ENCODE assay signal across 11 mouse cellular contexts in the genomic region with DNA sequence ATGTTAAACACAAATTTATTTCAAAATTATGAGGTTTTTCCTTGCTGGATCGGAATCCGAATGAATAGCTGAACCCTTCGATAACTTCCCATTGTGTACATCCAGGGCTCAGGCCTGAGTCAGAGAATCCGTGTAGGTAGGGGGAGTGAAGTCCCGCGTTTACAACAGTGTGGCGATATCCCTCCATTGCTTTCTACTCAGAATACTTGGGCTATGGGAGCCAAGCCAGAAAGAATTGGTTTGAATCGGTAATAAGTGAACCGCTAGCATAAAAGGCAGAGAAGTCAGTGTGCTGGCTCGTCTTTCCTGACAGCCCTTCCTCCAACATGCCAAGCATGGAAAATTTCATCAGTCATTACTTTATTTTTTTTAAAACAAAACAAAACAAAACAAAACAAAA.
A peak's percentile ranks its signal among the peaks of the same experiment; 100 is the strongest.
DNase-seq lines count a peak whose midpoint lies in the region; ATAC-seq and TF ChIP-seq lines count a peak whose summit lies in the region.
"Had no signal": no experiment of that assay in that cellular context is flagged by ENCODE, and none has a peak within 500 bp of the region (broad histone marks: within the 10 kb centered on the region; RNA-seq: fewer than 3 reads in every experiment).

No protein-coding gene starts in this region.

- no peak for TF ChIP-seq POLR2A in cerebellum, adult 2 months (IDR thresholded peaks at IDR 0.05; ENCODE audit: borderline replicate concordance, insufficient read depth, low read length)

- WGBS in hindbrain, embryonic 10.5 days, result 83% methylated on average over 10 of the region's 10 CpGs
- 54% methylated on average over 10 of the region's 10 CpGs for WGBS in hindbrain, postnatal 0 days
- WGBS in embryonic facial prominence, embryonic 10.5 days, result 79% methylated on average over 10 of the region's 10 CpGs
- WGBS in limb, embryonic 15.5 days, result 33% methylated on average over 10 of the region's 10 CpGs
- 75% methylated on average over 10 of the region's 10 CpGs for WGBS in cerebellum, adult 2 months

- H3K4me3 ChIP-seq in hindbrain, embryonic 10.5 days, result no peak overlapping the region
- H3K4me3 ChIP-seq in hindbrain, postnatal 0 days (ENCODE audit: low read length), result no peak overlapping the region
- no peak overlapping the region for H3K4me3 ChIP-seq in embryonic facial prominence, embryonic 10.5 days
- no peak overlapping the region for H3K4me3 ChIP-seq in limb, embryonic 15.5 days
- H3K4me3 ChIP-seq in cerebellum, adult 2 months (replicated peaks; ENCODE audit: insufficient read depth, low read depth, low read length), result no peak overlapping the region
- H3K4me3 ChIP-seq: forebrain, embryonic 15.5 days; neural tube, embryonic 13.5 days had no signal

- no peaks in the 10 kb centered on the region for H3K9me3 ChIP-seq in hindbrain, embryonic 10.5 days
- no peaks in the 10 kb centered on the region for H3K9me3 ChIP-seq in hindbrain, postnatal 0 days (ENCODE audit: low read length)
- no peaks in the 10 kb centered on the region for H3K9me3 ChIP-seq in embryonic facial prominence, embryonic 10.5 days
- no peaks in the 10 kb centered on the region for H3K9me3 ChIP-seq in limb, embryonic 15.5 days
- H3K9me3 ChIP-seq: forebrain, embryonic 15.5 days; neural tube, embryonic 13.5 days had no signal

- TF ChIP-seq CTCF in hindbrain, postnatal 0 days (IDR thresholded peaks at IDR 0.05; ENCODE audit: low read depth), result no peak
- TF ChIP-seq CTCF in cerebellum, adult 2 months (IDR thresholded peaks at IDR 0.05; ENCODE audit: borderline replicate concordance, insufficient read depth, low read depth, low read length), result no peak

- DNase-seq in hindbrain, embryonic 10.5 days (ENCODE audit: low spot score), result no peak
- DNase-seq in hindbrain, postnatal 0 days (ENCODE audit: low spot score), result no peak
- DNase-seq in 3T3-L1 (ENCODE audit: low read depth, low spot score), result peak; percentile 65
- no peak for DNase-seq in embryonic facial prominence, embryonic 10.5 days (ENCODE audit: low spot score)
- DNase-seq in layer of hippocampus, adult 18-20 months (ENCODE audit: low spot score in 2 of 2), result no peak
- no peak for DNase-seq in cerebellum, adult 2 months
- DNase-seq: heart, postnatal 10 days had no signal

- H3K27me3 ChIP-seq in hindbrain, embryonic 10.5 days (ENCODE audit: insufficient read depth, poor library complexity, severe bottlenecking), result no peaks in the 10 kb centered on the region
- H3K27me3 ChIP-seq in hindbrain, postnatal 0 days (ENCODE audit: insufficient read depth, low read length), result no peaks in the 10 kb centered on the region
- no peaks in the 10 kb centered on the region for H3K27me3 ChIP-seq in embryonic facial prominence, embryonic 10.5 days (replicated peaks; ENCODE audit: low read depth, poor library complexity, severe bottlenecking)
- H3K27me3 ChIP-seq in limb, embryonic 15.5 days, result no peaks in the 10 kb centered on the region
- no peaks in the 10 kb centered on the region for H3K27me3 ChIP-seq in cerebellum, adult 2 months (ENCODE audit: control insufficient read depth, insufficient read depth, low read length)
- H3K27me3 ChIP-seq: forebrain, embryonic 15.5 days; neural tube, embryonic 13.5 days had no signal

- no peak overlapping the region for H3K4me2 ChIP-seq in hindbrain, postnatal 0 days (ENCODE audit: low read depth, low read length)
- 0 out of 2 replicates have a peak overlapping the region, but pooled peaks have one; percentile 14 for H3K4me2 ChIP-seq in limb, embryonic 15.5 days
- H3K4me2 ChIP-seq: forebrain, embryonic 15.5 days; neural tube, embryonic 13.5 days had no signal

- H3K9ac ChIP-seq in hindbrain, postnatal 0 days (replicated peaks; ENCODE audit: low read length), result no peak overlapping the region
- H3K9ac ChIP-seq in limb, embryonic 15.5 days, result no peak overlapping the region
- H3K9ac ChIP-seq: forebrain, embryonic 15.5 days; neural tube, embryonic 13.5 days had no signal

- H3K27ac ChIP-seq in hindbrain, embryonic 10.5 days, result peak overlapping the region; percentile 62
- H3K27ac ChIP-seq in hindbrain, postnatal 0 days, result no peak overlapping the region
- peak overlapping the region; percentile 82 for H3K27ac ChIP-seq in embryonic facial prominence, embryonic 10.5 days (replicated peaks)
- peak overlapping the region; percentile 96 for H3K27ac ChIP-seq in limb, embryonic 15.5 days
- no peak overlapping the region for H3K27ac ChIP-seq in cerebellum, adult 2 months (ENCODE audit: insufficient read depth, low read length)
- H3K27ac ChIP-seq: forebrain, embryonic 15.5 days; macrophage; neural tube, embryonic 13.5 days had no signal

- H3K36me3 ChIP-seq in hindbrain, embryonic 10.5 days, result no peaks in the 10 kb centered on the region
- no peaks in the 10 kb centered on the region for H3K36me3 ChIP-seq in hindbrain, postnatal 0 days (ENCODE audit: insufficient read depth, low read length)
- H3K36me3 ChIP-seq in embryonic facial prominence, embryonic 10.5 days (replicated peaks), result no peaks in the 10 kb centered on the region
- H3K36me3 ChIP-seq in limb, embryonic 15.5 days, result no peaks in the 10 kb centered on the region
- H3K36me3 ChIP-seq: forebrain, embryonic 15.5 days; neural tube, embryonic 13.5 days had no signal

- no peak for ATAC-seq in hindbrain, postnatal 0 days
- no peak for ATAC-seq in limb, embryonic 15.5 days (ENCODE audit: insufficient number of reproducible peaks, low FRiP score, low TSS enrichment, low read depth)
- ATAC-seq: forebrain, embryonic 15.5 days had no signal

- peaks cover 29% of the 10 kb centered on the region for H3K4me1 ChIP-seq in hindbrain, embryonic 10.5 days (replicated peaks)
- no peaks in the 10 kb centered on the region for H3K4me1 ChIP-seq in hindbrain, postnatal 0 days (ENCODE audit: insufficient read depth, low read length)
- peaks cover 65% of the 10 kb centered on the region for H3K4me1 ChIP-seq in embryonic facial prominence, embryonic 10.5 days
- peaks cover 49% of the 10 kb centered on the region for H3K4me1 ChIP-seq in limb, embryonic 15.5 days
- no peaks in the 10 kb centered on the region for H3K4me1 ChIP-seq in cerebellum, adult 2 months (ENCODE audit: control insufficient read depth, insufficient read depth, low read length)
- H3K4me1 ChIP-seq: forebrain, embryonic 15.5 days had no signal

Comparison
In these comparisons a context has a peak if more than half of its experiments do, and no peak if none do; other contexts are left out.
1. H3K27ac ChIP-seq: peak in hindbrain, embryonic 10.5 days (single experiment), embryonic facial prominence, embryonic 10.5 days (single experiment) and limb, embryonic 15.5 days (single experiment); none in hindbrain, postnatal 0 days (single experiment) and cerebellum, adult 2 months (single experiment).